Mouse (Mus musculus) heart, embryonic 11.5 days (tissue): ENCODE data around the gene Mrgprb5. TPM values are rescaled to one million over a fixed set of nuclear protein-coding genes. Genes with fewer than 3 reads are reported as not detected.
"Not testable (repeated sequence)": the region's sequence is repeated elsewhere in the genome, so short reads cannot be mapped to it uniquely, and the experiment has no call there.

Experiments
- ATAC-seq: fragments of 200-750 bp; cut with Nextera tagmentation; replicated peaks from 2 replicates; pipeline ENCODE4 v1.8.0; 2017; ENCODE audit warnings: moderate library complexity; ENCODE audit not compliant: insufficient number of reproducible peaks, low FRiP score, low TSS enrichment
- H3K27ac ChIP-seq: fragments of 300-500 bp; sonication (generic); 2 replicates; pipeline ENCODE4 v1.5.1; 2014; ENCODE audit warnings: mild to moderate bottlenecking, low read depth, low read length
- H3K27me3 ChIP-seq: fragments of 300-500 bp; sonication (generic); 2 replicates; pipeline ENCODE4 v1.6.1; 2014; ENCODE audit warnings: mild to moderate bottlenecking, low read length, mixed read lengths; ENCODE audit not compliant: control insufficient read depth, insufficient read depth
- H3K36me3 ChIP-seq: fragments of 300-500 bp; sonication (generic); 2 replicates; pipeline ENCODE4 v1.6.1; 2014; ENCODE audit warnings: mild to moderate bottlenecking, low read length, moderate library complexity, mixed read lengths; ENCODE audit not compliant: control insufficient read depth, insufficient read depth
- H3K4me1 ChIP-seq: fragments of 300-500 bp; sonication (generic); 2 replicates; pipeline ENCODE4 v1.6.1; 2014; ENCODE audit warnings: low read length; ENCODE audit not compliant: control insufficient read depth, insufficient read depth
- H3K4me2 ChIP-seq: fragments of 300-500 bp; sonication (generic); 2 replicates; pipeline ENCODE4 v1.6.1; 2014; ENCODE audit warnings: mild to moderate bottlenecking, moderate library complexity
- H3K4me3 ChIP-seq: fragments of 300-500 bp; sonication (generic); 2 replicates; pipeline ENCODE4 v1.5.1; 2014; ENCODE audit warnings: low read depth, low read length
- H3K9ac ChIP-seq: fragments of 300-500 bp; sonication (generic); 2 replicates; pipeline ENCODE4 v1.6.1; 2014; ENCODE audit warnings: mild to moderate bottlenecking, low read depth, low read length, moderate library complexity
- H3K9me3 ChIP-seq: fragments of 300-500 bp; sonication (generic); replicated peaks from 2 replicates; pipeline ENCODE4 v1.6.1; 2016; ENCODE audit warnings: low read length; ENCODE audit not compliant: control insufficient read depth
- WGBS: fragments of 180-500 bp; shearing (Covaris S2); extraction: QIAGEN DNeasy Blood & Tissue Kit; methylation state at CpG from one replicate; pipeline ENCODE4 v1.1.7; 2014; ENCODE audit not compliant: insufficient replicate concordance; 5-methylcytosine and 5-hydroxymethylcytosine counted together
- polyA plus RNA-seq: library from polyadenylated mRNA; unstranded; fragments of >200 nt; fragmentation: Nextera tagmentation; extraction: Ambion mirVana; gene quantifications from 2 replicates; pipeline ENCODE4 v1.2.1, GENCODE M21; 2014

The Mrgprb5 gene
- not detected in 2 replicates for polyA plus RNA-seq

DNA sequence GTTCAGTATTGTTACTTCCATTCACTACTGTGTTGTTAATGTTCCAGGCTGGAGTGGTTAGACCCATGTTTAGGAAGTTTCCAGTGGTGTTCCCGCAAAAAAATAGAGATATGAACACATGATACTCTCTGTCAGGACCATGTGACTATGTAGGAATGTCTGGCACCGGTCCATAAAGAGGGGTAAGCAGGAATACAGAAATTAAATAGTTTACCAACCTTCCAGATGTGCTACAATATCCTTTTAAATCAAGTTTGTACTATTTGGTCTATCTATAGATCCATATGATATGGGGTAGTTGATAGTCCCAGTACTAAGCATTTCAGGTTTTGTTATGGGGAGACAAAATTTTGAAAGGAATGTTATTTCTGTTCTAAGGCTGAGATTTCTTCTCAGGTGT is at the start of gene Mrgprb5:
TSS of gene Mrgprb5 (minus strand) at position 101 of the 400 bp plus-strand sequence.
- ATAC-seq = no peak
- Histone ChIP-seq H3K27me3 (no peaks in the 10 kb centered on the region), H3K9ac (no peak within 1 kb of the TSS), H3K4me1 (no peaks in the 10 kb centered on the region), H3K27ac (no peak within 1 kb of the TSS), H3K4me2 (no peak within 1 kb of the TSS), H3K9me3 (no peaks in the 10 kb centered on the region), H3K4me3 (no peak within 1 kb of the TSS), H3K36me3 (no peaks in the 10 kb centered on the region)
- 69% methylated on average over 2 of the region's 2 CpGs for WGBS

DNA sequence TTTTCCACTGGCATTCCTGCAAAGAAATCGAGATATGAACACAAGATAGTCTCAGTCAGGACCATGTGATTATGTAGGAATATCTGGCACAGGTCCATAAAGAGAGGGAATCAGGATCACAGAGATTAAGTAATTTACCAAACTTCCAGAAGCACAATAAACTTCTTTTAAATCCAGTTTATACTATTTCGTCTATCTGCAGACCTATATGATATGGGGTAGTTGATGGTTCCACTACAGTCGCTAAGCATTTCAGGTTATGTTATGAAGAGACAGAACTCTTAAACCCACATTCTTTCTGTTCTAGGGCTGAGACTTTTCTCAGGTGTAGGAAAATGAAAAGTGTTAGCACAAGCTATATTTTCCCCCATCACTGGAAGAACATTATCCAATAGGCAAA is 30.4 kb upstream of the Mrgprb5 start, which contains the start of gene Mrgprb4:
TSS of gene Mrgprb4 (minus strand) at position 101 of the 400 bp plus-strand sequence.
- no peak within 1 kb of the TSS for H3K27ac ChIP-seq
- WGBS = 80% methylated on average over 3 of the region's 3 CpGs
- H3K36me3 ChIP-seq = no peaks in the 10 kb centered on the region
- H3K27me3 ChIP-seq = no peaks in the 10 kb centered on the region
- no peak within 1 kb of the TSS for H3K4me3 ChIP-seq
- H3K9me3 ChIP-seq = no peaks in the 10 kb centered on the region
- H3K4me1 ChIP-seq = no peaks in the 10 kb centered on the region
- H3K9ac ChIP-seq = no peak within 1 kb of the TSS
- H3K4me2 ChIP-seq = no peak within 1 kb of the TSS
- no peak for ATAC-seq

DNA sequence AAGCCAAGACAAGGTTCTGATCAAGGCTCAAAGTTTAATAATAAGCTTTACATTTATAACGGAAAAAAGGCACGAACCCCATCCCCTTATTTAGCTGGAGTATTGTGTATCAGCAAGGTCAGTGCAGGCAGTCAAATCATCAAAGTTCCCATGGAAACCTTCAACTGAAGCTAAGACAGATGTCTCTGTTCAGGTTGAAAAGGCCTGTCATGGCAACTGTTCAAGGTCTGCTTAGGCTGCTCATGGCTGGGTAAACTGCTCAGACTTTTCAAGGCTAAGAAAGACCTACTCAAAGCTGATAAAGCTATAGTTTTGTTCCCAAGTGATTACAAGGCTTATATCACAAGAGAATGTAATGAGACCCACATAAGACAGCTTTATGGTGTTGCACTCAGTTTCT is 1.3 kb downstream of the Mrgprb5 start:
- Histone ChIP-seq H3K4me1 (no peaks in the 10 kb centered on the region), H3K9me3 (no peaks in the 10 kb centered on the region), H3K4me2 (no peak overlapping the region), H3K27me3 (no peaks in the 10 kb centered on the region), H3K27ac (no peak overlapping the region), H3K36me3 (no peaks in the 10 kb centered on the region), H3K4me3 (no peak overlapping the region), H3K9ac (no peak overlapping the region)
- ATAC-seq = no peak
- 84% methylated on average over 2 of the region's 2 CpGs for whole genome bisulfite sequencing

DNA sequence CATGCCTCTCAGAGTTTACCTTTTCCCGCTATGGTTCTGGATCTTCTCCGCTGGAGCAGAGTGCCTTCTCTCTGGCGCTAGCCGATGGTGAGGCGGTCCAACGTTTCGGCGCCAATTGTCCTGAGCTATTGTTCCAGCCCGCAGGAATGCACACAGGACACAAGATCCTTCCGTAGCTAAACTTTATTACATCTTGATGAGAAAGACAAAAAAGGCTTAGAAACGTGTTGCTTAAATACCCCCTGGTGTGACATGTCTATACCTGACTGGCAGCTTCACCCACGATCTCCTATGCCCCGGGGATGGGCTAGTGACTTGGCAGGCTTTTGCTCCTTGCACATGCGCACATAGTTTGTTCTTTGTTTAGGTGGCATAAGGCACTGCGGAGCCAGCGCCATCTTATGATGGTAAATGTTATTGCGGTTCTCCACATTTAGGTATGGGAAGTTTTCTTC is 30.5 kb downstream of the Mrgprb5 start:
- Histone ChIP-seq H3K9ac (peak overlapping the region; percentile 83), H3K27me3 (no peaks in the 10 kb centered on the region), H3K4me3 (peak overlapping the region; percentile 61), H3K9me3 (no peaks in the 10 kb centered on the region), H3K36me3 (no peaks in the 10 kb centered on the region), H3K27ac (peak overlapping the region; percentile 62), H3K4me2 (peak overlapping the region; percentile 90), H3K4me1 (no peaks in the 10 kb centered on the region)
- 0 out of 2 replicates have a peak, but pooled peaks have one; percentile 71 for ATAC-seq
- 2% methylated on average over 17 of the region's 17 CpGs for WGBS

DNA sequence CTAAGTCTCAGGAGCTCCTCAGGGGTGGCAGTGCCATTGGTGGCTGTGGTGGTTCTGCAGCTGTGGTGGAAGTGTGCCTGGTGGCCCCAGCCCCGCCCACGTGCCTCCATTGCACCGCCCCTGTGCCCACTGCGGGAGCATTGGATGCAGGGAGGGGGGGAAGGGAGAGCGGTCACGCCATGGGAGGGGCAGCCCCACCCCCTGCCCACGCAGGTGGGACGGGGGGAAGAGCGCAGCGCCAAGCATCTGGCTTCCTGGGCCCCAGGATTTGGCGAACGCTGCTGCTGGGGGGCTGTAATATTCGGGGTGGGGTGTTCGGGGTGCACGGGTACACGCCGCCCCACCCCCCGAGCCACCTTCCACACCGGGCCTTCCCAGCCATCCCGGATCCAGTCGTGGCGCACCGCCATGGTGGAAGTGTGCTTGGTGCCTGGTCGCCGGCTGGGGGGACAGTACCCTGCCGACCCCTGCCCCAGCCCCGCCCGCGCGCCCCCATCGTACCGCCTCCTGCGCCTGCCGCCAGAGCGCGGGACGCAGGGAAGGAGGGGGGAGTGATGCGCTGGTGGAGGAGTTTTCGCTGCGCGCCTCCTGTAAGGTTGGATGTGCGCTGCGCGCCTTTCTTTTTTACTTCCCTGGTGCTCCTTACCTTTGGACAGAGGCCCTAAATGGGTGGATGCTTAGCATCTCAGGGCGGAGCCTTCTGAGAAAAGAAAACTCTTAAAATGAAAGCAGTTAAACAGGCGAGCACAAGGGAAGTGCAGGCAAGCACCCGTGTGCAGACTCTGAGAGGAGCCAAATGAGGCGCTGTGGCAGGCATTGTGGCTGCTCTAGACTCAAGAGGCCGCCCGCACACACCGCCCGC is 31.4 kb downstream of the Mrgprb5 start:
- H3K9me3 ChIP-seq = no peaks in the 10 kb centered on the region
- H3K36me3 ChIP-seq = no peaks in the 10 kb centered on the region
- H3K27me3 ChIP-seq = no peaks in the 10 kb centered on the region
- peak overlapping the region; percentile 90 for H3K4me2 ChIP-seq
- ATAC-seq = peak; percentile 87
- H3K4me1 ChIP-seq = no peaks in the 10 kb centered on the region
- WGBS = under 1% methylated on average over 51 of the region's 52 CpGs
- H3K9ac ChIP-seq = peak overlapping the region; percentile 83
- H3K4me3 ChIP-seq = peak overlapping the region; percentile 61
- peak overlapping the region; percentile 62 for H3K27ac ChIP-seq

DNA sequence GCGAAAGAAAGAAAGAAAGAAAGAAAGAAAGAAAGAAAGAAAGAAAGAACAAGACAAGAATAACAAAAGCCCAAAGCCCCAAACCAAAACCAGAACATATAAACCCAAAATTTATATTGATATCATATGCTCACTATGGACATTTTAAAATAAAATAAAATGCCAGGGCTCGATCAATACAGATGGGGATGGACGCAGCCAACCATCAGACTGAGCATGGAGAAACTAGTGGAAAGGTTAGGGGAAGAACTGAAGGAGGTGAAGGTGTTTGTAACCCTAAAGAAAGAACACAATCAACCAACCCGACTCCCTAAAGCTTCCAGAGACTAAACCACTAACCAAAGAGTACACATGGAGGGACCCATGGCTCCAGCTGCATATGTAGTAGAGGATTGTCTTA is 36.1 kb downstream of the Mrgprb5 start:
- Histone ChIP-seq H3K9me3 (no peaks in the 10 kb centered on the region), H3K27ac (no peak overlapping the region), H3K4me1 (no peaks in the 10 kb centered on the region), H3K4me2 (no peak overlapping the region), H3K9ac (no peak overlapping the region), H3K36me3 (no peaks in the 10 kb centered on the region), H3K4me3 (no peak overlapping the region), H3K27me3 (no peaks in the 10 kb centered on the region)
- 54% methylated on average over 4 of the region's 4 CpGs for WGBS
- no peak for ATAC-seq

DNA sequence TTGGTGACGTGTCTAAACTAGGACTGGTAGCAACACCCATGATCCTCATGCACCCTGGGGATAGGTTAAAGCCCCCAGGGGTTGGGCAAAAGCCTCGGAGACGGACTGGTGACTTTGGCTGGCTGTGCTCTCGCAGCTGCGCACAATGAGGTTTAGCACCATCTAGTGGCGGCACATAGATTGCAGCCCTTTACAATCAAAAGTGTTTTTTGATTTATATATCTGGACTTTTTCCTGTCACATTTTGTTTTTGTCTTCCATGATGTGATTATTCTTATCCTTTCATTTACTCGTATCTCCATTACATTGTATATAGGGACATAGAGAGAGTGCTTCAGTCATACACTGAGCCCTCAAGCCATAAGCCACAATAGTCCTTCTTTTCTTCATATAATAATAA is 36.6 kb downstream of the Mrgprb5 start:
- H3K9me3 ChIP-seq, H3K4me2 ChIP-seq, H3K36me3 ChIP-seq, H3K4me3 ChIP-seq, H3K27me3 ChIP-seq, ATAC-seq, H3K4me1 ChIP-seq, H3K9ac ChIP-seq, H3K27ac ChIP-seq: not testable (repeated sequence)
- WGBS = under 1% methylated on average over 4 of the region's 7 CpGs

DNA sequence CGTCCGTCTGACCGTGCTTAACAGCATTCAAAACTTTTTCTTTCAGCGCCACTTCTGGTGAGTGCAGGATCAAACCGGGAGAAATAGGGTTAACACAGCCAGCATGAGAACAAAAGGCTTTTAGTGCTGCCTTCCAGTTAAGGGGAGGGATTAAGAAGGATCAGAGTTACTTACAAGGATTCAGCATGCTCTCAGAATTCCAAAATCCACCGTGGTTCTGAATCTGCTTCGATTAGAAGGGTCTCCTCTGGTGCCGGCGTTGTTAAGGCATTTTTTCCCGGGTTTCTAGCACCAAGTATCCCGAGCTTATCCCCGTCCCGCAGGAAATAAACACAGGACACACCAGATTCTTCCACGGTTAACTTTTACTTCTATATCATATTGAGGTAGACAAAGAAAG is 37.0 kb downstream of the Mrgprb5 start:
- 2% methylated on average over 11 of the region's 14 CpGs for WGBS
- not testable (repeated sequence) for H3K4me1 ChIP-seq
- peak overlapping the region; percentile 53 for H3K4me2 ChIP-seq

More for the DNA sequence above, 37.0 kb downstream of the Mrgprb5 start:
- ATAC-seq, H3K36me3 ChIP-seq, H3K9me3 ChIP-seq, H3K27me3 ChIP-seq: not testable (repeated sequence)
- Histone ChIP-seq H3K4me3 (peak overlapping the region; percentile 42), H3K27ac (peak overlapping the region; percentile 74), H3K9ac (peak overlapping the region; percentile 73; the same call in 1 of the 2 replicates)
